Mouse (Mus musculus) c-Kit-negative CD71-positive TER-119-positive erythroid progenitor cells, embryonic 14.5 days (primary cell): ENCODE results near the gene Akap8l.
A peak's percentile ranks its signal among the peaks of the same experiment; 100 is the strongest.

ENCODE experiments used
- DNase-seq: peaks from one replicate; pipeline ENCODE4 v3.0.0-alpha.2; 2013; ENCODE audit warnings: low read depth, low spot score

Akap8l gene

DNA sequence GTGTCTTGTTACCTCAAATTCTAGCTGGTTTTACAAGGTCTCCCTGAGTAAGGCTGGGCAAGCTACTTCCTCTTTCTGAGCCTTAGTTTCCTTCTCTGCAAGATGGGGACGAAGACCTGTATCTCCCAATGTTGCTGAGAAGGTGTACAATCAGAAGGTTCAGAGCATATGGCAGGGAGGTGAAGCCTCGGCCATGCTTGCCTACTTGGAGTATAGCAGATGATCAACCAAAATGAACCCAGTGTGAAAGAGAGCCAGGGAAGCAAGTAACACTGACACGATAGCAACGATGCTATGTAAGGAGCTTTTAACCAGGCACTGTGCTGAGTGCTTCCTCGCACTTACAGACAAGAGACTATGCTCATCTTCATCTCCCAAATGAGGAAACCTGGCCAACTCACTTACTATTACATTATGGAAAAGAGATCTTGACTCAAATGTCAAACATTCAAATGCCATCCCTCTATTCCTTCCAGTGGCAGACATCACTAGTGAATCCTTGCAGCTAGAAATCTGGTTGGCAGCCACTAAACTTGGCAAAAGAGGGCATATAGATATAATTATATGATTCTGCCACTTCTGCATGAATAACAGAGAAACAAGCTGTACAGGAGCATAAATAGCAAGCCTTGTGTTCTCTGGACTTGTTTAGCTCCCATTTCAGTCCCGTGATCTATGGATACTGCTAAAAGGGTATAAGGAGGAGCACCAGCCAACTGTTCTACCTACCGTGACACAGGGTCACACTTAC lies 8.0 kb upstream of the Akap8l start:
- no peak for DNase-seq

DNA sequence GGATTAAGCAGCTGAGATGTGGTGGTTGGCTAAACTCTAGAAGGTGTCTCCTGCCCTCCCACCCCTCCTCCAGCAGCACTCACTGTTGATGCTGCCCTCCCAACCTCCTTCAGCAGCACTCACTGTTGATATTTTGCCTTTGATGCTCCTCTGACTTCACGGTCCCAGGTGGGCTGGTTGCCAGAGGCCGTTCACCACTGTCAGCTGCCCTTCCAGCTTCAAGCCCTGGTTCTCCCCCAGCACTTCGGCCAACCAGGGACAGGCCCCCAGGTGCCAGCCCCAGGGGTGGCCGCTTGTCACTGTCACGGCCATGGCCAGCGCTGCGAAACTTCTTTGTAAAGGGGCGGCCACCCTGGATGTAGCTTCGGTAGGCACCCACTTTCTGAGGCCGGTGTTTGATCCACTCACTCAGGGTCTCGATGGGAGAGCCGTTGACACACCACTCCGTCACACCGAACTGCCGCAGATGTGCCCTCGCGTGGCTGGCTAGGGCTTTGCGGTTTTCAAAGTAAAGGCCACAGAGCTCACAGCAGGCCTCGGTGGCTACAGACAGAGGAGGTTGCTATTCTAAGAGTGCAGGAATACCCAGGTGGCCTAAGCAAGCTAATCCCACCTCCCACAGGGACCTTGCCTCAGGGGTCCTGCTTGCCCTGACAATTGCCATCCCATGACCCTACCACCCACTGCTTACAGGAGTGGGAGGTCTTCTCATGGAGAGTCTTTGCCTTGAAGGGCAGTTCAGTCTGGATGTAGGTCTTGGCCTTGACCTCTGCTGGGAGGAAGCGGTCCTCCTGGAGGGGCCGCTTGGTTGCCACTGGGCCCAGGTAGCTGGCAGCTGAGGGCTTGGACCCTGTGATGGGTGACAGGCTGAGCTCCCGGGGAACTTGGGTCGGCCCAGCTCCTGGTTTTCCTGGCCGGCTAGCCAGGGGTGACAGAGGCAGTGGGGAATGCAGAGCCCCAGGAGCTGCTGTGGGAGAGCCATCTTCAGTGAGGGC lies 6.7 kb upstream of the Akap8l start:
- DNase-seq: no peak

DNA sequence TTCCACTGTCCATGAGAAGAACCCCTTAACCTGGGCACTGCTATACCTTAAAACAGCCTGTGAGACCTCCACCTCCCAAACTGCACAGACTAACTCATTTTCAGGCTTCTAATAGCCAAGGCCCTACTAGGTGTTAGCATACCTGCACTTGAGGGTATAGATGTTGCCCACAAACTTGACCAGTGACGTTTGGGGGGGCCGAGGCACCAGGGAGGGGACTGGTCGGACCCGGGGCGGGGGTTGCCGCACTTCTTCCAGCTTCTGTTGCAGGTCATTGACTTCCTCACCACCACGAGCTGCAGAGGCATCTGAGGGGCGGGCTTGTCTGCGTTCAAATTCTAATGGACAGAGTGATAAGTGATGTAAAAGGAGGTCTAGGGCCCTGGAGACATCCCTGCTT lies 5.9 kb upstream of the Akap8l start:
- no peak for DNase-seq

DNA sequence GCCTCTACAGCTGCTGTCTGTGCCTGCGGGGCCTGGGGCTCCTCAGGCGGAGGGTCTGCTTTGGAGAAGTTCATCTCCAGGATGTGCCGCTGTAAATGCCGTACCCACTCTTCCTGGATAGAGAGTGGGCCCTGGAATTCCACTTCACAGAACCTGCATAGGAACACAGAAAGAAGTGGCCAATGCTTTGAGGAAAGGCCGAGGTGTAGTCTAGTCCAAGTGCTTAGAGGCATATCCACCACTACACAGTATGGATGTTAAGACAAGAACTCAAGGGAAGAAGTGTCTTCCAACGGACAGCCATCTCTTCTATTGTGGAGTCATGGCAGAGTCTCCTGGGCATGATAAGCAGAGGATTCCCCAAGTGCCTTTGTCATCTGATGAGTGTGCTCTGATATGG lies 4.6 kb upstream of the Akap8l start:
- no peak for DNase-seq

DNA sequence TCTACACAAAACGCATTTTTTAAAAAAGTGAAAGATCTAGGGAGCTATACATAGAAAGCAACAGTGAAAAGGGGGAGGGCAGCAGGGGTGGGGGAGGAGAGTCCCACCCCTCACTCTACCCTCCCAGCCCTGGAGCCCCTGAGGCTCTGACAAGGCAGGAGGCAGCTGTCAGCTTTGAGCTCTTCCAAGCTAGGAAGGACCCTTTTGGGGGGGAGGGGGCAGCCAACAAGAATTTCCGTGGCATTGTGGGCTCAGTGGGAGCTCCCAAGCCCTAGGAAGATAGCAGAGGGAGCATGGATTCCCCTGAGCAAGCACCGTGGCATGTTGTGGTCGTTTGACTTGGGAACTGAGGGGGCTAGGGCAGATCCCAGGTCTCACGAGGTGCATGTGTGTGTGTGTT lies 3.8 kb upstream of the Akap8l start:
- DNase-seq: no peak

DNA sequence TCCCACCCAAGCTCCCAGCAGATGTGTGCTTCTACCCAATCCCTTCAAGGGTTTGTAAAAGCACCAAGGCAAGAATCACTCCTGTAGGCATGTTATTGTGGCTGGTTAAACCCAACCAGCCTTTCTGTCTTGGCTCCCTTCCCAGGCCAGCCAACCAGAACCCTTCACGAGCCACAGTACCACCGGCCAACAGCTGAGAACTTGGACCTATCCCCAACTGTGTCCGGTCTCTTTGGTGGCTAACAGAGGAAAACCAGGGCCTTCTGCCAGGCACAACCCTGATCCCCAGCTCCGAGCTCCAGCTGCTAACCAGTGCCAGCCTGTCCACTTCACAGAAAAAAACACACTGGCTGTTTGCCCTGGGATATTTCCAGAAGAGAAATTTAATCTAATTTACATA lies 3.3 kb upstream of the Akap8l start:
- no peak for DNase-seq

DNA sequence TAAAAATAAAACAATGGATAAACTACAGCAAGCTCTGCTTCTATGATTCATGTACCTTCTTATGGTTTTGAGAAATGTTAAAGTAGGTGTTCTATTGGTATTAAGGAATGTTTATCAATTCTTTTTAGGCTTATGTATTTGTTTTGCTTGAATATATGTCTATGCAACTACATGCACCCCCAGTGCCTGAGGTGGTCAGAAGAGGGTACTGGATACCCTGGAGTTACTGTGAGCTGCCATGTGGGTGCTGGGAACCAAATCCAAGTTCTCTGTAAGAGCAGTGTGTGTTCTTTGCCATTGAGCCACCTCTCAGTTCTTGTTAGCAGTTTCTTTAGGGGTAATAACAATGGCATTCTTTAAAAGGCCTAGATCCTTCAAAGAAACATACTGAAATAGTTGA lies 1.3 kb upstream of the Akap8l start:
- DNase-seq: no peak

DNA sequence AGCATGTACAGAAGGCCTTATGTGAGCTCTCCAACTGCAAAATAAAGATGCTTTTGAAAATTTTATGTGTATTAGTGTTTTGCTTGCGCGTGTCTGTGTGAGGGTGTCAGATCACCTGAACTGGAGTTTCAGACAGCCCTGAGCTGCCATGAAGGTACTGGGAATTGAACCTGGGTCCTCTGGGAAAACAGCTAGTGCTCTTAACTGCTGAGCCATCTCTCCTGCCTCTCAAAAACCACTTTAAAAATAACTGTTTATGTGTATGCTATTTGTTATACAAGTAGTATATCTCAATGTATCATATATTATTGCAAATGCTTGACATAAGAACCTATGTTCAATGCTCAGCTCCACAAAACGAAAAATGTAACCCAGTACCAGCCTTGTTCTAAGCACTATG lies 862 bp upstream of the Akap8l start:
- DNase-seq: no peak

DNA sequence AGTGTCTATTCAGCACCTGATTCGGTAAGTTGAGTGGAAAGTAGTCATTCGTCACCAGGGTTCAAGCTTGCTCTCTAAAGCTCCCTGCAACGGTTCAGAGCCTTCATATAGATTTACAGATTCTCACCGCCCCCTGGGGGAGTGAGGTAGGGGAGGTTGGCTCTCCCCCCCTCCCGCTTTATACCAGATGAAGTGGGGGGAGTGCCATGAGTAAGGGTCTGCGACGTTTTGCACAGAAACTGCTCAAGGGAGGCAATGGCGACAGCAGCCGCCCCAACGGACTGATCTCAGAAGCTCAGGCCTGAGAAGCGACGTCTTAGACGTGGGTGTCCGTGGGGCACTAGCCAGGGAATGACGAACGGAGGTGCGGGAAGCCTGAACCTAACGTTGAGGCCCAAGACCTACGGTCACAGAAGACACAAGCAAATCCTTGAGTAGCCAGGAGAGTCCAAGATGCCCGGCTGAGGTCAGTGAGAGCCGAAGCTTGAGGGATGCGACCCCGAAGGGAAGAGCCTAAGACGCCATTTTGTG lies 491 bp downstream of the Akap8l start:
- peak; percentile 26 for DNase-seq

DNA sequence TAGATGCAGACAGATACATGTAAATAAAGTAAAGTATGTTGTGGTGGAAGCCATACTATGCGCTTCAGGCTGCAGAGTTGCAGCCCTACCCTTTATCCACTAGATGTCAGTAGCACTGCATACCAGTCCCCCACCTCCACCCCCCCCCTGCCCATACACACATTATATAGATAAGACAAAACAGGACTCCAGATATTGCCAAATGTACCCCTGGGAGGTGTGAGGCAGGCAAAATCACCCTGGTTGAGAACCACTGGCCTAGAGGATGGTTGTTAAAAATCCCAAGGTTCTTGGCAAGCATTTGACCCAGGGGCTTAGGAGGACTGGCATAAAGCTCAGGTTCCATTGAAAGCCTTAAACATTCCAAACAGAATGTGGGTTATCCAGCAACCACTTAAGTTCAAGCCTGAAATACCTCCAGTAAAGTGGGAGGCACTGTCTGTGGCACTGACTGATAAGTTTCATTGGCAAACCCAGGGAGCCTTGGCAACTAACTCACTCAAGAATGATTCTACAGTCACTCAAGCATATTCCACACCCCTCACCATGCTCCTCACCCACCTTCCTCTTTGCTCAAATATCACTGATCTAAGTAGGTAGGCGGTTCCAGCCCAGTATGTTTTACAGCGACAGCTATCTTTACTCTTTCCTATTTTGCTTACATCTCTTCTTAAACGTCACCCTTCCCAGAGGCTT lies 1.2 kb downstream of the Akap8l start:
- DNase-seq: peak; percentile 50

DNA sequence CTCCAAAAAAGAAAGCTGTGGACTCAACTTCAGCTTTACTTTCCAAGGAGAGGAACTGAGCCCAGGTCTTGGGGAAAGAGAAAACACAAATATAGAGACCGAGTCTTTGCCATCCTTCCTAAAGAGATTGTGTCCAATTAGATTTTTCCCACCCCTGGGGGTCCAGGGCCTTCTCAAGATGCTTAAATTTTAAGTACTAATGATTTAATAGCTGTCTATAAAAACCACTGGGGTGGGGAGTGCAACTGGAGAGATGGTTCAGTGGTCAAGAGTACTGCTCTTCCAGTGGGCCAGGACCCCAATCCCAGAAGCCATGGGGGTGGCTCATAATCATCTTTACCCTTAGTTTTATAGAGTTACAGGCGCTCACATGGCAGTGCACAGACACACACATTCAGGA lies 2.0 kb downstream of the Akap8l start:
- no peak for DNase-seq

DNA sequence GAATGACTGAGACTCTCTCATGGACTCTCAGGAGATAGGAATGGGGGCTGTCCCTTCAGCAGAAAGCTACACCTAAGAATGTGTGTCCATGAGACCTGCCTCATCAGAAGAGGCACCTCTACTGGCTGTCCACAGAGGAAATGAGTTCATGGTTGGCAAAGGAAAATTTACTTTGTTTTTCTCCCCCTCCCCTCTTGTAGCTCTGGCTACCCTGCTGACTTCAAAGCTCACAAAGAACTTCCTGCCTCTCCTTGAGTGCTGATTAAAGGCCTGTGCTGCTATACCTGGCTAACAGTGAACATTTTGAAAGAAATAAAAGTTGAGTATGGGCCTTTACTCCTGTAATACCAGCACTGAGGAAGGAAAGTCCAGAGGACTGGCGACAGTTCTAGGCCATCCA lies 9.3 kb downstream of the Akap8l start:
- DNase-seq: no peak

DNA sequence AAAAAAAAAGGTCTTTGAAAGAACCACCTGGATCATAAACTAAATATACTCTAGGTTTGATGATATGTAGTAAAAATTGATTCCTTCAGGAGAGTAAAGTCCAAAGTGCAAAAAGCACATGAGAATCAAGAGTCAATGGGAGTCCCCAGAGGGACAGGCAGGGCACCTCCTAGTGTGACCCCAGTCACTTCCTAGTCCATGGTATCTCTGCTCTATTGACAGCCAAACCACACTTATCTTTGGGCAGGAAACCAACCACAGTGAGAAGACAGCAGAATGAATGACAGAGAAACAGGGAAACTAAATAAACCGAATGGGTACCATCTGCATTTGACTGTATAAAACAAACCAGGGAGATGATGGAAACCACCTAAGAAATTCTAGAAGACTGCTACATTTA lies 10.3 kb downstream of the Akap8l start:
- DNase-seq: no peak

DNA sequence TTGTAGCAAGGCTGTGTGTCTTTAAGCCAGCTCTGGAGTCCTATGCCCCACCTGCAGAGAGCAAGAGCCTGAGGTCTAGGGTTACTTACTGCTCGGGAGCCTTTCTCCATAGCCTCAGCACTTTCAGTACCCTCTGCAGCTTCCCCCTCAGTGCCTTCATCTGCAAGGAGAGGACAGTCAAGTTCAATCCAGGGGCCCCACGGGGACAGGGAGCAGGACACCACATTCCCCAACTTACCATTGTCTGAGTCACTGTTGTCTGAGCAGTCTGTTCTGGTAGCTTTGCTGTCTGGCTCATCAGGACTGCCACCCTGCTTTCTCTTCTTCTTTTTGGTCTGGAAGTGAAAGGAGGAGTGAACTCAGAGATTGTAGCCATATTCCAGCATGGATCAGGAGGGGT lies 14.5 kb downstream of the Akap8l start:
- DNase-seq: no peak

DNA sequence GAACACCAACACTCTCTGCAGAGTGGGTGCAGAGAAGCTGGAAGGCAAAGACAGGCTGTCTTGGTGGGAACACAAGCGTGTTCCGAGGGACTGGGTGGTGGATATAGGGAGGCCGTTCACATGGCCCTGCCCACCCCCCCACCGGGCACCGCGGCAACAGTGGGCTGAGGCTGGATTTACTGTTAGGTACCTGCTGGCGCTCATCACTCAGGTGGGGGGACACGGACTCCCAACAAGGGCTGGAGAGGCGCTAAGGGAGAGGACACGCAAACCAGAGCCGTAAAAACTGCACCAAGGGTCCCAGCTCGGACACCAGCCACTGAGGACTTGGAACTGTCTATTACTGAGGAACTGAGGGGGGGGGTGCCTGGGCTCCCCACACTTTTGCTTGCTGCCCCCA lies 15.5 kb downstream of the Akap8l start:
- DNase-seq: no peak

DNA sequence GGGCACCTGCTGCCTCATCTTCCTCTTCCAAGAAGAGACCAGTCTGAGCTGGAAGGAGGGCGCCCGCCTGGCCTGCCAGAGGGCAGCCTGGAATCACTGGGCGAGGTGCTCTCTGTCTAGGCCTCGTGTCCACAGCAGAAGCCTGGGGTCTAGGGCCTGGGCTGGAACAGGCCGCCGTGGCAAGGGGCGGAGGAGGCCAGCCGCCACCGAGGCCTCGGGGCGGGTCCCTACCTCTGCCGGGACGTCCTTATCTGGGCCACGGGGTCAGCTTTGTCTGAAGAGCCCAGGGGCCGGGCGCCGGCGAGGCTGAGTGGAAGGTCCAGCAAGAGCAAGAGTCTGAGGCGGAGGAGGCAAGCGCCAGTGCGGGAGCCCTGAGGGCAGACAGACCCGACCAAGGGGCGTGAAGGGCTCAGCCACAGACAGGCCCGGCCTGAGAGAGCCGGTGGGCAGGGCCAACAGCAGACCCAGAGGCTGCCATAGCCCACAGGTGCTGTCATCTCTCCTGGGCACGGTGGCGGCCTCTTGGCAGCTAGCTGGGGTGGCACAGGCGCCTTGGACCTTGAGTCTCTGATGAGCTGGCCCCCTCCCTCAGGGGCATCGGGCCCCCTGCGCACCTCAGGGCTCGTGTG lies 16.6 kb downstream of the Akap8l start:
- no peak for DNase-seq

DNA sequence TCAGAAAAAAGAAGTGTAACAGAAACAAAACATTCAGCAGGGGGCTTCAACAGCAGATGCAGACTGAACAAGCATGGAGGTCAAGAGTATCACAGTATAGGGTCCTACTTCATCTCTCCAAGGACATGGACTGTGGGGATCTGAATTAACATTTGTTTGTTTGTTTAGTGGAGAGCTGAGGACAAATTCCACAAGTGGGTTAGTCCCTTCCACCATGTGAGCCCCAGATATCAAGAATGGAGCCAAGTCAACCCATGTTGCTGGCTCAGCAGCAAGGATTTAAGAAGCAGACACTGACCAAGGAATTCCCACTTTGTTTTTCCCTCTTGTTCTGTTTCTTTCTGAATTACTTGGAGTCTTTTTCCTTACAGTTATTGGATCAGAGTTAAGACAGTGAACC lies 22.9 kb downstream of the Akap8l start:
- DNase-seq: no peak

DNA sequence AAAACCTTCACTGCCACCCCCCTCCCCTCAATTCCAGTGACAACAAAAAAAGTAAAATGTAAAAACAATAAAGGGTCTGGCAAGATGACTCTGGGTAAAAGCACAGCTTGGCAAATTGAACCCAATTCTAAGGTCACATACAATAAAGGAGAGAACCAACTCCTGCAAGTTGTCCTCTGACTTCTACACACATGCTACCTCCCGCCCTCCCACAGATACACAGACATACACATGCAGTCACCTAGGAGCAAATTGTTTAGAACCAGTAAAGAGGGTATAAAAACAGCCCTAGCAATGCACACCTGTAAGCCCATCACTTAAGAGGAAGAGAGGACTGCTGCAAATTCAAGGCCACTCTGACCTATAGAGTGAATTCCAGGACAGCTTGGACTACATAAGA lies 27.6 kb downstream of the Akap8l start:
- DNase-seq: no peak

DNA sequence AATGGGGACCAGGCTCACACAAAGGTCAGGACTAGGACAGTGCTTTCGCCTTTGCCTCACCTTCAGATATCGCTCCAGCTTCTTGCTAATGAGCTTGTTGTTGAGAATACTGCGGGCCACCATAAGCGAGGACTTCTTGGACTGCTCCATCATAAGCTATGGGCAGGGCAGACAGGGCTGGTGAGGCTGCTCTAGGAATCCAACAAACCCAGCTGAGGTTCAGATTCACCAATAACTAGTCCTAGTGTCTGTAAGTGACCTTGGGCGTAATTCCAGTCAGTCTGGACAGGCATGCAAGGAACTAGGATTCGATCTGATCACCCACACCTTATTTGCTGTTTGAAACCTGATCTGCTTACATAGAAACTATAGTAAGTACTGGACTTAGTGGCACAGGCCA lies 28.6 kb downstream of the Akap8l start:
- DNase-seq: no peak

DNA sequence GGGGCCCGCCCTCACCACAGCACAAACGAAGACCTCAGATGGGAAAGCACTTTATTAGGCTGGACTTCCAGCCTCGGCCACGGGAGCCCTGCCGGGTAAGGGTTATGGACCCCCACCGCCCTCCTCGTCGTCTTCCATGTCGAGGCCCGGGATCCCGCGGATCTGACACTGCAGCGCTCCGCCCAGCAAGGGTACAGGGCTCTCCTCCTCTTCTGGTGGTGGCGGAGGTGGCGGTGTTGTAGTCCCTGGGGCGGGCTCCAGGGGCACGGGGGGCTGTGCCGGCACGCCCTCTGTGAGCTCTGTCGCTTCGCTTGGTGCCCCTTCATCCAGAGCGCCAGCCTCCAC lies 29.0 kb downstream of the Akap8l start:
- DNase-seq: no peak

DNA sequence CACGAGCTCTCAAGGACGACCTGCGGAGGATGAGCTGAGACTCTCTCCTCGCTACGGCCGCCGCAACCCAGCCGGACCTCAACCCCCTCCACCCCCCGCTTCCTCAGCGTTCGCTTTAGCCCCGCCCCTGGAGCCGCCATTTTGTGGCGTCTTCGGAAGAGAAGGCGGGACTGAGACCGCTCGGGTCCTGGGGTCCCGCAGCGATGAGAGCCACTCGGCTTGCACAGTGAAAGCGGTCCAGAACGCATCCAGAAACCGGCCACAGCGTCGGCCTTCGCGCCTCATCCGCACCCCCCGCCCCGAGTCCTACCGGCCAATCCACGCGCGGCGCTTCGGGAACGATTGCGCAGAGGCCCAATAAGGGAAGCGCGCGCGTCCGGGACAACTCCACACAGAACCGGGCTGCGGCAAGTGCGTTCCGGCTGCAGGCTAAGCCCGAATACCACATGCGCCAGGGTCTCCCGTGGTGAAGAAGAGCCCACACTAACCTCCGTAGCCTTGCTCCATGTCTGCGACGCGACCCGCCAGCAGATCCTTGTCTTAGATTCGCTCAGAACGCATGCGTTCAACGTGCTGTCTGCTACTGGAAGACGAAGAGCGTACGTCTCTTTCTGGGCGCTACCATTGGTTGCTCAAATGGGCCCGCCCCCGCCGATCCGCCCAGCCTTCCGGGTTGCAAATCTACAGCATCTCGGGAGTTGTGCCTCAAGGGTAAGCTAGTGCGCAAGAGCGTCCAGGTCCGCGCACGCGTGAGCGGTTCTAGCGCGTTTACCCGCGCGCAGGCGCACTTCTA lies 29.6 kb downstream of the Akap8l start, which contains the start of gene Akap8:
TSS of gene Akap8 (minus strand) at position 642 of the 793 bp plus-strand sequence.
- peak; percentile 91 for DNase-seq
